Mouse (Mus musculus): ENCODE data around the gene Nfib. TPM values are rescaled to one million over a fixed set of nuclear protein-coding genes. Genes with fewer than 3 reads are reported as not detected.

The Nfib gene
- total and polyA plus RNA-seq, 3 experiments = 0.04 to 0.11 (median 0.09) TPM

DNA sequence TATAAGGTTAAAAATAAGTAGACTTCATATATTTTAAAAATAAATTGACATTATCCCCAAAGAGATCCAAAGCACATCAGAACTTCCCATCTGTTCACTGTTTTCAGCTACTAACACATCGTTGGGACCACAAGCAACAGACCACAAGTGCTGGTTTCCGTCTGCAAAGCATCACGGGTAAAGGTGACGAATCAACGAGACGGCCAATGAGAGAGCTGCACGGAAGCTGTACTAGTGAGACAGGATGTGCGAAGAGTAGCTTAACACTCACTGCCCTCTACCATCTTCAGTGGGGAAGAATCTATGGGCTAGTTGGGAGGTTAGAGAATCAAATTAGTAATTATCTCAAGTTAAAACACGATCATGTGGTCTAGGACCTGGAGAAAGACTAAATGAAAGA lies 302.9 kb downstream of the Nfib start:
- Histone ChIP-seq H3K27me3 (replicated peaks) (no peaks in the 10 kb centered on the region), H3K4me2 (ENCODE audit: insufficient read depth, low read depth, poor library complexity, severe bottlenecking) (no peak overlapping the region), H3K9me3 (replicated peaks; ENCODE audit: low read length) (no peaks in the 10 kb centered on the region), H3K9ac (ENCODE audit: insufficient read depth, low read depth) (no peak overlapping the region), H3K4me3 (replicated peaks in 1 of 3; ENCODE audit: low read depth in 2 of 3, low read length in 2 of 3, poor library complexity in 1 of 3) (no peak overlapping the region), H3K36me3 (replicated peaks in 1 of 2; ENCODE audit: control insufficient read depth in 1 of 2, insufficient read depth in 1 of 2, low read length in 1 of 2) (no peaks in the 10 kb centered on the region), H3K27ac (ENCODE audit: insufficient read depth, low read depth) (no peak overlapping the region), H3K4me1 (ENCODE audit: control insufficient read depth in 1 of 2, insufficient read depth in 2 of 2) (peaks cover 0 to 4% of the 10 kb centered on the region in 2 experiments; a peak in 1 of 4 replicates), H3K79me2 (replicated peaks; ENCODE audit: control insufficient read depth, extremely low read depth, insufficient read depth, poor library complexity, severe bottlenecking) (no peaks in the 10 kb centered on the region)
- TF ChIP-seq TBP (conservative IDR thresholded peaks at IDR 0.05; ENCODE audit: low read depth, low read length) (no peak), JUND (conservative IDR thresholded peaks at IDR 0.05; ENCODE audit: low read depth, low read length) (no peak), POLR2AphosphoS2 (IDR thresholded peaks at IDR 0.05; ENCODE audit: low read depth, low read length) (no peak), BHLHE40 (IDR thresholded peaks at IDR 0.05; ENCODE audit: low read depth, low read length) (no peak), RCOR1 (conservative IDR thresholded peaks at IDR 0.05; ENCODE audit: low read depth, low read length) (no peak), MAFK (IDR thresholded peaks at IDR 0.05; ENCODE audit: insufficient replicate concordance, low read length) (no peak), UBTF (IDR thresholded peaks at IDR 0.05; ENCODE audit: low read depth, low read length) (no peak), USF2 (conservative IDR thresholded peaks at IDR 0.05; ENCODE audit: low read depth, low read length) (no peak), ZNF384 (IDR thresholded peaks at IDR 0.05; ENCODE audit: low read depth, low read length) (no peak), HCFC1 (IDR thresholded peaks at IDR 0.05; ENCODE audit: low read depth, low read length) (no peak), SIN3A (IDR thresholded peaks at IDR 0.05; ENCODE audit: low read length) (no peak), MXI1 (IDR thresholded peaks at IDR 0.05; ENCODE audit: low read depth, low read length) (no peak), IRF4 (IDR thresholded peaks at IDR 0.05; ENCODE audit: low read depth, low read length) (no peak), NRF1 (IDR thresholded peaks at IDR 0.05; ENCODE audit: low read depth, low read length) (no peak)
- in situ Hi-C loops (cut with MboI; ENCODE audit: low pct_ligation_motif_present, low pct_unique_long_range_greater_than_20kb, low sequenced_read_pairs) = no loop called here
- DNase-seq (ENCODE audit: extremely low read depth) = no peak
- dilution Hi-C loops (cut with MboI; ENCODE audit: extremely low pct_ligation_motif_present, extremely low pct_unique_long_range_greater_than_20kb, low sequenced_read_pairs) = no loop called here

DNA sequence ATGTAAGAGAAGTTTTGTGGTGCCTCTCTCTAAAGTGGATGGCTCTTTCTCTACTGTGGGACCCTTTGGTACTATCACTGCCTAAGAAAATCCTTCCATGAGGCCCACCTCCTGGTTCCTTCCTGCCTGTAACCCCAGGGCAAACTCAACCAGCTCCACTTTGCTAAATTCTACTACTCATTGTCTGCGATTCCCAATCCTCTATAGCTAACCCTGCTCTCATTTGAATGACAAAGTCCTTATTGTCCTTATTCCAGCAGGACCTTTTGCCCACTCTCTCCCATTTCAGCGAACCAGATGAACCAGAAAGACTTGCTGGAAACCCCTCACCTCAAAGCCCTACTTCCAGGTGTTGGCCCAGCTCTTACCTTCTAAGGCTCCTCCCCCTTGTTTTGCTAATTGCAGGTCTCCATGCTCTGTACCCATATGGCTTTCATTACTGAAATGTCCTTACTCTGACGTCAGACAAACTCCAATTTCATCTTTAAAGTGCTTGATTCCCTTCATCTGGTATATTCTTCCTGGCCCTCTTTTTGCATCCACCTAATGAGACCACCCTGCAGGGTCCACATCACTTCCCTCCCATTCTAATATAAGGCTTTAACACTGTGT lies 304.0 kb downstream of the Nfib start:
- DNase-seq (ENCODE audit: extremely low read depth) = no peak
- TF ChIP-seq MAFK (IDR thresholded peaks at IDR 0.05; ENCODE audit: insufficient replicate concordance, low read length) (no peak), NELFE (IDR thresholded peaks at IDR 0.05; ENCODE audit: low read depth, low read length) (no peak), ETS1 (conservative IDR thresholded peaks at IDR 0.05; ENCODE audit: low read depth, low read length) (no peak), E2F4 (IDR thresholded peaks at IDR 0.05; ENCODE audit: insufficient replicate concordance, low read depth, low read length) (no peak), ZNF384 (IDR thresholded peaks at IDR 0.05; ENCODE audit: low read depth, low read length) (no peak), ELF1 (IDR thresholded peaks at IDR 0.05; ENCODE audit: low read depth, low read length) (no peak), MAZ (IDR thresholded peaks at IDR 0.05; ENCODE audit: low read depth, low read length) (no peak), SIN3A (IDR thresholded peaks at IDR 0.05; ENCODE audit: low read length) (no peak), HCFC1 (IDR thresholded peaks at IDR 0.05; ENCODE audit: low read depth, low read length) (no peak), ZMIZ1 (IDR thresholded peaks at IDR 0.05; ENCODE audit: low read depth, low read length) (no peak), CTCF (conservative IDR thresholded peaks at IDR 0.05 in 1 of 2, IDR thresholded peaks at IDR 0.05 in 1 of 2; ENCODE audit: low read depth in 2 of 2, low read length in 2 of 2) (no peak), RCOR1 (conservative IDR thresholded peaks at IDR 0.05; ENCODE audit: low read depth, low read length) (no peak), PAX5 (IDR thresholded peaks at IDR 0.05; ENCODE audit: low read length) (no peak), GABPA (IDR thresholded peaks at IDR 0.05; ENCODE audit: insufficient replicate concordance, low read depth, low read length) (no peak), CHD1 (IDR thresholded peaks at IDR 0.05; ENCODE audit: low read depth, low read length) (no peak), POLR2AphosphoS2 (IDR thresholded peaks at IDR 0.05; ENCODE audit: low read depth, low read length) (no peak)
- Histone ChIP-seq H3K4me2 (ENCODE audit: insufficient read depth, low read depth, poor library complexity, severe bottlenecking) (no peak overlapping the region), H3K79me2 (replicated peaks; ENCODE audit: control insufficient read depth, extremely low read depth, insufficient read depth, poor library complexity, severe bottlenecking) (no peaks in the 10 kb centered on the region), H3K27me3 (replicated peaks) (no peaks in the 10 kb centered on the region), H3K36me3 (replicated peaks in 1 of 2; ENCODE audit: control insufficient read depth in 1 of 2, insufficient read depth in 1 of 2, low read length in 1 of 2) (no peaks in the 10 kb centered on the region), H3K9me3 (replicated peaks; ENCODE audit: low read length) (no peaks in the 10 kb centered on the region), H3K4me1 (ENCODE audit: control insufficient read depth in 1 of 2, insufficient read depth in 2 of 2) (peaks cover 0 to 4% of the 10 kb centered on the region in 2 experiments; a peak in 1 of 4 replicates), H3K4me3 (replicated peaks in 1 of 3; ENCODE audit: low read depth in 2 of 3, low read length in 2 of 3, poor library complexity in 1 of 3) (no peak overlapping the region), H3K27ac (ENCODE audit: insufficient read depth, low read depth) (no peak overlapping the region), H3K9ac (ENCODE audit: insufficient read depth, low read depth) (no peak overlapping the region)
- in situ Hi-C loops (cut with MboI; ENCODE audit: low pct_ligation_motif_present, low pct_unique_long_range_greater_than_20kb, low sequenced_read_pairs) (no loop called here), dilution Hi-C loops (cut with MboI; ENCODE audit: extremely low pct_ligation_motif_present, extremely low pct_unique_long_range_greater_than_20kb, low sequenced_read_pairs) (no loop called here)

Data from CH12.LX (cell line).